Mouse (Mus musculus): ENCODE results near the gene Klra5. TPM values are rescaled to one million over a fixed set of nuclear protein-coding genes. Genes with fewer than 3 reads are reported as not detected.
"Not testable (repeated sequence)": the region's sequence is repeated elsewhere in the genome, so short reads cannot be mapped to it uniquely, and the experiment has no call there.

Klra5 gene
- total RNA-seq (2014; rRNA removed), result not detected in 2 replicates
- polyA plus RNA-seq (2015; fragmentation: Nextera tagmentation; extraction: Ambion mirVana), result not detected in 2 replicates

DNA sequence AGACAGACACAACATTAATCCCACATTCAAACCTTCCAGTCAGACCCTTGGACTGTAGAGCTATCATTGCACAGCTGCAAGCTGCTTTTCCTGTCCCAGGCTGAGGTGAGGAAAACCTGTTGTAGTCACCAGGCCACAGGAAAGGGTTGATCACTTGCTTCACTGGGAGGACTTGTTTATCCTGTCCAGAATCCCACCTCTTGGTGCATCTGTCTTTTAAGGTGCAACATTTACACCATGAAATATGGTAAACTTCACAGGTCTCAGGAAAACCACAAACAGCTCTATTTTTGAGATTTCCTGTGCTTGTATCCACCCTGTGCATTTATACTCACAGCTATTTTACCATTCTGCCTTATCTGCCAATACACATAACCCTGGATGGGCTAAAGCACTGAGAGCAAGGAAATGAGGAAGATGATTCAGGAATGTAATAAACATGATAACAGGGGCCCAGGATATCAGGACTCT, at the start of gene Klra5:
Klra5 (minus strand) TSS at position 175 of the 471 bp plus-strand sequence.
- not testable (repeated sequence) for H3K9ac ChIP-seq, DNase-seq

DNA sequence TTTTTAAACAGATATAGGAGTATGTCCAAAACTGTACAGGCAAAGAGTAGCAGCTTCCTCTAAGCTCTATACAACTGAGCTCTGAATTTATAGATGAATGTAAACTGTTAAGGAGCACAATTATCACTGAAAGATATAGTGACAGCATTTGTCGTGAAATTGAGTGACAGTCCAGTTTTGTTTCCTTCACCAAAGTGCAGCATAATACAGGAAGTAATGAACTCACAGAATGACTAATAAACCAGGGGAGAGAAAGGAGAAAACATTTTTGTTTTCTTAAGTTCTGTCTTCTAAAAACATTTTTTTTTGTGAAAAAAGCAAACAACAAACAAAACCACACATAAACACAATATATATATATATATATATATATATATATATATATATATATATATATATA, 454 bp downstream of the Klra5 start:
- H3K4me1 ChIP-seq (ENCODE audit: insufficient read depth), result no peaks in the 10 kb centered on the region
- ATAC-seq, result no peak

More for the DNA sequence above, at the start of gene Klra5:
- H3K4me2 ChIP-seq (ENCODE audit: low read depth); H3K27ac ChIP-seq (ENCODE audit: low read depth, low read length); H3K4me1 ChIP-seq (ENCODE audit: insufficient read depth); H3K27me3 ChIP-seq (ENCODE audit: insufficient read depth, low read length); H3K9me3 ChIP-seq (ENCODE audit: low read length); ATAC-seq; H3K36me3 ChIP-seq (ENCODE audit: insufficient read depth); H3K4me3 ChIP-seq (ENCODE audit: low read depth, low read length): not testable (repeated sequence)

GRCm38 (mm10) chr6:129882525-129882924, 34.9 kb downstream of the Klra5 start:
- Histone ChIP-seq H3K4me3 (ENCODE audit: low read depth, low read length) (no peak overlapping the region), H3K4me1 (ENCODE audit: insufficient read depth) (no peaks in the 10 kb centered on the region), H3K9ac (no peak overlapping the region), H3K9me3 (ENCODE audit: low read length) (0 out of 2 replicates have a peak, but pooled peaks cover 8% of the 10 kb centered on the region), H3K27ac (ENCODE audit: low read depth, low read length) (no peak overlapping the region), H3K36me3 (ENCODE audit: insufficient read depth) (no peaks in the 10 kb centered on the region), H3K27me3 (ENCODE audit: insufficient read depth, low read length) (no peaks in the 10 kb centered on the region), H3K4me2 (ENCODE audit: low read depth) (no peak overlapping the region)
- no peak for ATAC-seq
- no peak for DNase-seq
- no peak for TF ChIP-seq CTCF (IDR thresholded peaks at IDR 0.05; ENCODE audit: low read depth)
- WGBS, result 94% methylated on average over 2 of the region's 2 CpGs

More for the DNA sequence above, 454 bp downstream of the Klra5 start:
- H3K27ac ChIP-seq (ENCODE audit: low read depth, low read length), result no peak overlapping the region
- H3K9ac ChIP-seq, result no peak overlapping the region
- 0 out of 2 replicates have a peak, but pooled peaks cover 9% of the 10 kb centered on the region for H3K9me3 ChIP-seq (ENCODE audit: low read length)
- no peak for TF ChIP-seq CTCF (IDR thresholded peaks at IDR 0.05; ENCODE audit: low read depth)
- H3K36me3 ChIP-seq (ENCODE audit: insufficient read depth), result no peaks in the 10 kb centered on the region
- no peaks in the 10 kb centered on the region for H3K27me3 ChIP-seq (ENCODE audit: insufficient read depth, low read length)
- no peak overlapping the region for H3K4me3 ChIP-seq (ENCODE audit: low read depth, low read length)
- WGBS, result 91% methylated on average over 1 of the region's 1 CpGs
- DNase-seq, result no peak
- no peak overlapping the region for H3K4me2 ChIP-seq (ENCODE audit: low read depth)

- H3K9me3 ChIP-seq (ENCODE audit: low read length), result 0 out of 2 replicates have a peak, but pooled peaks cover 8% of the 10 kb centered on the region
- H3K4me3 ChIP-seq (ENCODE audit: low read depth, low read length), result no peak within 1 kb of the TSS
- H3K27me3 ChIP-seq (ENCODE audit: insufficient read depth, low read length), result no peaks in the 10 kb centered on the region
- H3K9ac ChIP-seq, result no peak within 1 kb of the TSS
- no peak for TF ChIP-seq CTCF (IDR thresholded peaks at IDR 0.05; ENCODE audit: low read depth)
- ATAC-seq, result no peak
- no peaks in the 10 kb centered on the region for H3K36me3 ChIP-seq (ENCODE audit: insufficient read depth)
- no peaks in the 10 kb centered on the region for H3K4me1 ChIP-seq (ENCODE audit: insufficient read depth)
- no peak within 1 kb of the TSS for H3K27ac ChIP-seq (ENCODE audit: low read depth, low read length)
- 36% methylated on average over 1 of the region's 1 CpGs for WGBS
- no peak for DNase-seq
- H3K4me2 ChIP-seq (ENCODE audit: low read depth), result no peak within 1 kb of the TSS
These were observed 40.9 kb downstream of the Klra5 start, which contains the start of gene Klra17 for GRCm38 (mm10) chr6:129876549-129876948. Gene Klra17, minus strand, starts transcription at chr6:129876672.

DNA sequence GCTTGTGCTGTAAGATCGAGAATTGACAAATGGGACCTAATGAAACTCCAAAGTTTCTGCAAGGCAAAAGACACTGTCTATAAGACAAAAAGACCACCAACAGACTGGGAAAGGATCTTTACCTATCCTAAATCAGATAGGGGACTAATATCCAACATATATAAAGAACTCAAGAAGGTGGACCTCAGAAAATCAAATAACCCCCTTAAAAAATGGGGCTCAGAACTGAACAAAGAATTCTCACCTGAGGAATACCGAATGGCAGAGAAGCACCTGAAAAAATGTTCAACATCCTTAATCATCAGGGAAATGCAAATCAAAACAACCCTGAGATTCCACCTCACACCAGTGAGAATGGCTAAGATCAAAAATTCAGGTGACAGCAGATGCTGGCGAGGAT, 55.1 kb downstream of the Klra5 start, which contains the start of gene Gm17631:
Gm17631 (plus strand) TSS at position 301 of the 400 bp plus-strand sequence.
- H3K4me1 ChIP-seq (ENCODE audit: insufficient read depth); DNase-seq; H3K9me3 ChIP-seq (ENCODE audit: low read length); H3K4me2 ChIP-seq (ENCODE audit: low read depth); H3K4me3 ChIP-seq (ENCODE audit: low read depth, low read length); H3K36me3 ChIP-seq (ENCODE audit: insufficient read depth); H3K9ac ChIP-seq; H3K27ac ChIP-seq (ENCODE audit: low read depth, low read length); ATAC-seq; H3K27me3 ChIP-seq (ENCODE audit: insufficient read depth, low read length): not testable (repeated sequence)
- WGBS, result no CpG with 5 or more reads among the region's 3 CpGs

Other genes starting within 250 kb of the Klra5 start
- gene Klrc1, start 238.7 kb downstream of the Klra5 start, total RNA-seq (2014; rRNA removed), result not detected in 2 replicates
- gene Klrc1, start 238.7 kb downstream of the Klra5 start, polyA plus RNA-seq (2015; fragmentation: Nextera tagmentation; extraction: Ambion mirVana), result 0.14 TPM in 1 of 2 replicates, not detected in the other
- not detected in 2 replicates for gene Klri1, start 200.5 kb downstream of the Klra5 start, total RNA-seq (2014; rRNA removed)
- gene Klri1, start 200.5 kb downstream of the Klra5 start, polyA plus RNA-seq (2015; fragmentation: Nextera tagmentation; extraction: Ambion mirVana), result not detected in 2 replicates
- 0.08 TPM in 1 of 2 replicates, not detected in the other for gene Klri2, start 177.2 kb downstream of the Klra5 start, total RNA-seq (2014; rRNA removed)
- 0.10 TPM in 1 of 2 replicates, not detected in the other for gene Klri2, start 177.2 kb downstream of the Klra5 start, polyA plus RNA-seq (2015; fragmentation: Nextera tagmentation; extraction: Ambion mirVana)
- not detected in 2 replicates for gene Gm156, start 133.4 kb downstream of the Klra5 start, total RNA-seq (2014; rRNA removed)
- gene Gm156, start 133.4 kb downstream of the Klra5 start, polyA plus RNA-seq (2015; fragmentation: Nextera tagmentation; extraction: Ambion mirVana), result not detected in 2 replicates
- not detected in 2 replicates for gene Gm17631, start 55.0 kb downstream of the Klra5 start, total RNA-seq (2014; rRNA removed)
- not detected in 2 replicates for gene Gm17631, start 55.0 kb downstream of the Klra5 start, polyA plus RNA-seq (2015; fragmentation: Nextera tagmentation; extraction: Ambion mirVana)
- gene Klra17, start 41.0 kb downstream of the Klra5 start, total RNA-seq (2014; rRNA removed), result not detected in 2 replicates
- gene Klra17, start 41.0 kb downstream of the Klra5 start, polyA plus RNA-seq (2015; fragmentation: Nextera tagmentation; extraction: Ambion mirVana), result not detected in 2 replicates
- not detected in 2 replicates for gene Klra6, start 109.3 kb upstream of the Klra5 start, total RNA-seq (2014; rRNA removed)
- not detected in 2 replicates for gene Klra6, start 109.3 kb upstream of the Klra5 start, polyA plus RNA-seq (2015; fragmentation: Nextera tagmentation; extraction: Ambion mirVana)
- gene Klra4, start 149.6 kb upstream of the Klra5 start, total RNA-seq (2014; rRNA removed), result not detected in 2 replicates
- not detected in 2 replicates for gene Klra4, start 149.6 kb upstream of the Klra5 start, polyA plus RNA-seq (2015; fragmentation: Nextera tagmentation; extraction: Ambion mirVana)
- gene Klra8, start 212.2 kb upstream of the Klra5 start, total RNA-seq (2014; rRNA removed), result not detected in 2 replicates
- not detected in 2 replicates for gene Klra8, start 212.2 kb upstream of the Klra5 start, polyA plus RNA-seq (2015; fragmentation: Nextera tagmentation; extraction: Ambion mirVana)

Measured in forebrain, postnatal 0 days (tissue).